Mouse (Mus musculus): Measurements from ENCODE around the gene Pvr. TPM values are rescaled to one million over a fixed set of nuclear protein-coding genes. Genes with fewer than 3 reads are reported as not detected.

The Pvr gene
- 3.6 and 8.4 TPM in 2 replicates for polyA plus RNA-seq (2012; rRNA removed)

DNA sequence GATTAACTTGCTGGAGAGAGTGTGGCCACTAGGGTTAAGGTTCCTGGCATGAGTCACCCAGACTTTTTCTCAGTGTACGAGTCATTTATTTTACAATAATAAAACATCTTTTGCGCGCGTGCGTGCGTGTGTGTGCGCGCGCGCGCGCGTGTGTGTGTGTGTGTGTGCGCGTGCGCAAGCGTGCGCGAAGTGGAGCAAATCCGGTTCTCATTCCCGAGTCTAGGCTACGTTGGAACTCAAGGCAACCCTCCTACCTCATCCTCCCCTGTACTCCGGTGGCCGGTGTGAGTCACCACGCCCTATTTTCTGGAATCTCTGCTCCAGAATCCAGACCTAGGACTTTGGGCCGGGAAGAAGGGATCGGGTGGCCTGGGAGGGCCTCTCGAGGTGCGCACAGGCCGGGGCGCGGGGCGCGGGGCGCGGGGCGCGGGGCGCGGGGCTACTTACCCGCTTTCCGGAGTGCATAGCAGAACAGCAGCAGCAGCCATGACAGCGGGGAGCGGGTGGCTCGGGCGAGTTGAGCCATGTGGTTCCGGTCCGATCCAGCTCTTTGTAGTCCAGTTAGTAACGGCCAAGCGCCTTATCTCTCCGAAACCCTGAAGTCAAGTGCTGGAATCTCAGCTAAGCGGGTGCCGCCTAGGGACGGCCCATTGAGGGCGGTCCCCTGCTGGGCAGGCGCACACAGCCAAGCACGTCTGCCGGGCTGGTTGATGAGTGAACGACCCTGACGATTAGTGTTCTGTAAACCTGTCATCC, at the start of gene Pvr:
Pvr (minus strand) TSS at position 655 of the 756 bp plus-strand sequence.

DNA sequence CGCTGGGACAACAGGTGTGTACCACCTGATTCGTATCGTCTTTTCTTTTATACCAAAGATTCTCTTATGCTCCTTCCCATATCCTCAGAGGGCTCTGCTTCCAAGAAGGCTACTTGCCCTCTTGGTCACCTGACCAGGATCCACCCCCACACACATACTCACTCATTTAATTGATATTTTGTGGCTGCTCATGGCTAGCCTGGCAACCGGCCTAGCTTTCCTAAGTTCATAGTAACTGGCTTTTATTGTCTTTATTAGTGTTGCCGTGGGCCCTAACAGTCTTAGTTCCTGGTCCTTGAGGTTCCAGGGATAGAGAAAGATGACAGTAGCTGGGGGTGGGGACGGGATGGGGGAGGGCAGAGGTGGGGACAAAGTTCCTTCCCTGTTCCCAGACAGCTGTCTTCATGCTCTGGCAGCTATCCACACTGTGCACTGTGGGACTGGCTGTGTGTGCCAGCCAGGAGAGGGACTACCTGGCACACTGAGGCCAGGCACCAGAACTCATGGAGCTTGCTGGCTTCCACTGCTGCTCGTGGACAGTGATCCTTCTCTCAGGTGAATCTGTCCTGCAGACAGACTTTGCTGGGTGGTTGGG, 44.1 kb upstream of the Pvr start, which contains the start of gene Ceacam20:
Ceacam20 (plus strand) TSS at position 428 of the 595 bp plus-strand sequence.

DNA sequence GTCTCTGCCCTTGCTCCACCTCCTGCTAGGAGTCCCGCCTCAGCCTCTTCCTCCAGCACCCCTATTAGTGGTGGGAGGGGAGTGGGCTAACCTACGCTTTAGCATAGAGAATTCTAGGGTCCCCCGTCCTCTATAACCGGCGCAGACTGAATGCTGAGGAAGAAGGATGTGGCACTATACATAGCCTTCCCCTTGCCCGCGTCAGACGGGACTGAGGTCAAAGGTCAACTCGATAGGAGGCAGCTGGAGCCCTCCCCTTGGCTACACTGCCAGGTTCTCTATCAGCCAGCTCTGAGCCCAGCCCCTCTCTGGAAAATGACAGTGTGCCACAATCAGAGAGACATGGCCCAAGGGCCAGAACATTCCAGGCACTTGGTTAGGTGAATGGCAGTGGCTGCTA, 29.6 kb upstream of the Pvr start, which contains the start of gene Igsf23:
Igsf23 (minus strand) TSS at position 168 of the 400 bp plus-strand sequence.

DNA sequence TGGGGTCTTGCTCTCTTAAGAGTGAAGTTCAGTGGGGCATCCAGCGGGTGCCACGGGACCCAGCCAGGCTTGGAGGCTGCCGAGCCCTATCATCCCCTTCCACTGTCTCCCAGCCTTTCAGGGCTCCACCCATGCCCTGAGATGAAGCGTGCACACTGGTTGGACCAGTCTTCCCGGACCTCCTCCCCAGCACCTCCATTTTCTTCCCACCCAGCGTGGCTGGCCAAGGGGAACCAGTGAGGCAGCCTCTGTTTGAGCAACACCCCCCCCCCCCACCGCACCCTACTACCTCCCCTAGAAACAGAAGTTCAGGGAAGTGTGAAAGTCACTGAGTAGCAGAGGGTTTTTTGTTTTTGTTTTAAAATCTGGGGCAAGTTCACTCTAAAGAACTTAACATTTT, 33.1 kb downstream of the Pvr start, which contains the start of gene Ceacam19:
Ceacam19 (minus strand) TSS at position 117 of the 400 bp plus-strand sequence.

DNA sequence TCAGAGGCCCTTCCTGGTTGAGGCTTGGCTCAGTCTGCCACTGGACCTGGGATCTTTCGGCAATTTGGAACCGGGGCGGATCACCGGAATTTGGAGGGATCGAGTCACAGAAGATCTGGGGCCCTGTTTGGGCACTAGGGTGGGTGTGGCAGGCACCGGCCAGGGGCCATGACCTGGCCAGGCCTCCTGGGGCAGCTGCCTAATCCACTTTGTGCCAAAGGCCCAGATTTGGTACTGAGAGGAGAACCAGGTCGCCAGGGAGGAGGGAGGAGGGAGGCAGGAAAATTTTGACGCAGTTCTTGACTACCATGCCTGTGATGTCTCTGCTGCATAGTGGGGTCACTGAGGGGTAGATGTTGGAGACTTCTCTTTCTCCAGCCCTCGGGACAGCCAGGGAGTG, 59.8 kb downstream of the Pvr start, which contains the start of gene Ceacam16:
Ceacam16 (minus strand) TSS at position 101 of the 400 bp plus-strand sequence.

Other genes starting within 250 kb of the Pvr start
- gene Apoc2, start 243.2 kb downstream of the Pvr start, polyA plus RNA-seq (2012; rRNA removed): 4.6 and 11.0 TPM in 2 replicates
- gene Gm44805, start 239.7 kb downstream of the Pvr start, polyA plus RNA-seq (2012; rRNA removed): not detected in 2 replicates
- gene Apoc4, start 239.7 kb downstream of the Pvr start, polyA plus RNA-seq (2012; rRNA removed): 0.19 and 0.41 TPM in 2 replicates
- gene Apoc1, start 228.5 kb downstream of the Pvr start, polyA plus RNA-seq (2012; rRNA removed): 4.9 and 8.1 TPM in 2 replicates
- gene Apoe, start 222.0 kb downstream of the Pvr start, polyA plus RNA-seq (2012; rRNA removed): 198 and 270 TPM in 2 replicates
- gene Tomm40, start 205.7 kb downstream of the Pvr start, polyA plus RNA-seq (2012; rRNA removed): 102 and 110 TPM in 2 replicates
- 43.3 and 45.3 TPM in 2 replicates for gene Nectin2, start 170.7 kb downstream of the Pvr start, polyA plus RNA-seq (2012; rRNA removed)
- gene Bcam, start 150.1 kb downstream of the Pvr start, polyA plus RNA-seq (2012; rRNA removed): 18.2 and 28.9 TPM in 2 replicates
- 0.34 and 0.46 TPM in 2 replicates for gene Cblc, start 124.4 kb downstream of the Pvr start, polyA plus RNA-seq (2012; rRNA removed)
- 0.60 and 1.0 TPM in 2 replicates for gene Bcl3, start 98.4 kb downstream of the Pvr start, polyA plus RNA-seq (2012; rRNA removed)
- gene Gm19345, start 69.2 kb downstream of the Pvr start, polyA plus RNA-seq (2012; rRNA removed): 0.24 and 0.29 TPM in 2 replicates
- not detected in 2 replicates for gene Ceacam16, start 59.9 kb downstream of the Pvr start, polyA plus RNA-seq (2012; rRNA removed)
- not detected in 2 replicates for gene Ceacam19, start 33.2 kb downstream of the Pvr start, polyA plus RNA-seq (2012; rRNA removed)
- gene Igsf23, start 29.6 kb upstream of the Pvr start, polyA plus RNA-seq (2012; rRNA removed): 0.06 and 0.12 TPM in 2 replicates
- not detected in 2 replicates for gene Ceacam20, start 44.3 kb upstream of the Pvr start, polyA plus RNA-seq (2012; rRNA removed)
- gene Nlrp9b, start 70.3 kb upstream of the Pvr start, polyA plus RNA-seq (2012; rRNA removed): 0.01 TPM in 1 of 2 replicates, not detected in the other
- not detected in 2 replicates for gene Vmn1r91, start 178.5 kb upstream of the Pvr start, polyA plus RNA-seq (2012; rRNA removed)
- not detected in 2 replicates for gene Gm16442, start 201.4 kb upstream of the Pvr start, polyA plus RNA-seq (2012; rRNA removed)
- not detected in 2 replicates for gene Vmn1r93, start 217.9 kb upstream of the Pvr start, polyA plus RNA-seq (2012; rRNA removed)
- not detected in 2 replicates for gene Vmn1r94, start 247.2 kb upstream of the Pvr start, polyA plus RNA-seq (2012; rRNA removed)

Data from central nervous system, embryonic 11.5 days (tissue).